Mouse (Mus musculus) heart, embryonic 11.5 days (tissue): ENCODE results near the gene Plekhm3. TPM values are rescaled to one million over a fixed set of nuclear protein-coding genes. Genes with fewer than 3 reads are reported as not detected.

Experiments used
- ATAC-seq: fragments of 200-750 bp; cut with Nextera tagmentation; replicated peaks from 2 replicates; pipeline ENCODE4 v1.8.0; 2017; ENCODE audit warnings: moderate library complexity; ENCODE audit not compliant: insufficient number of reproducible peaks, low FRiP score, low TSS enrichment
- H3K27ac ChIP-seq: fragments of 300-500 bp; sonication (generic); 2 replicates; pipeline ENCODE4 v1.5.1; 2014; ENCODE audit warnings: mild to moderate bottlenecking, low read depth, low read length
- H3K27me3 ChIP-seq: fragments of 300-500 bp; sonication (generic); 2 replicates; pipeline ENCODE4 v1.6.1; 2014; ENCODE audit warnings: mild to moderate bottlenecking, low read length, mixed read lengths; ENCODE audit not compliant: control insufficient read depth, insufficient read depth
- H3K36me3 ChIP-seq: fragments of 300-500 bp; sonication (generic); 2 replicates; pipeline ENCODE4 v1.6.1; 2014; ENCODE audit warnings: mild to moderate bottlenecking, low read length, moderate library complexity, mixed read lengths; ENCODE audit not compliant: control insufficient read depth, insufficient read depth
- H3K4me1 ChIP-seq: fragments of 300-500 bp; sonication (generic); 2 replicates; pipeline ENCODE4 v1.6.1; 2014; ENCODE audit warnings: low read length; ENCODE audit not compliant: control insufficient read depth, insufficient read depth
- H3K4me2 ChIP-seq: fragments of 300-500 bp; sonication (generic); 2 replicates; pipeline ENCODE4 v1.6.1; 2014; ENCODE audit warnings: mild to moderate bottlenecking, moderate library complexity
- H3K4me3 ChIP-seq: fragments of 300-500 bp; sonication (generic); 2 replicates; pipeline ENCODE4 v1.5.1; 2014; ENCODE audit warnings: low read depth, low read length
- H3K9ac ChIP-seq: fragments of 300-500 bp; sonication (generic); 2 replicates; pipeline ENCODE4 v1.6.1; 2014; ENCODE audit warnings: mild to moderate bottlenecking, low read depth, low read length, moderate library complexity
- H3K9me3 ChIP-seq: fragments of 300-500 bp; sonication (generic); replicated peaks from 2 replicates; pipeline ENCODE4 v1.6.1; 2016; ENCODE audit warnings: low read length; ENCODE audit not compliant: control insufficient read depth
- WGBS: fragments of 180-500 bp; shearing (Covaris S2); extraction: QIAGEN DNeasy Blood & Tissue Kit; methylation state at CpG from one replicate; pipeline ENCODE4 v1.1.7; 2014; ENCODE audit not compliant: insufficient replicate concordance; 5-methylcytosine and 5-hydroxymethylcytosine counted together
- polyA plus RNA-seq: library from polyadenylated mRNA; unstranded; fragments of >200 nt; fragmentation: Nextera tagmentation; extraction: Ambion mirVana; gene quantifications from 2 replicates; pipeline ENCODE4 v1.2.1, GENCODE M21; 2014

Plekhm3 gene
- polyA plus RNA-seq = 9.1 and 9.9 TPM in 2 replicates

DNA sequence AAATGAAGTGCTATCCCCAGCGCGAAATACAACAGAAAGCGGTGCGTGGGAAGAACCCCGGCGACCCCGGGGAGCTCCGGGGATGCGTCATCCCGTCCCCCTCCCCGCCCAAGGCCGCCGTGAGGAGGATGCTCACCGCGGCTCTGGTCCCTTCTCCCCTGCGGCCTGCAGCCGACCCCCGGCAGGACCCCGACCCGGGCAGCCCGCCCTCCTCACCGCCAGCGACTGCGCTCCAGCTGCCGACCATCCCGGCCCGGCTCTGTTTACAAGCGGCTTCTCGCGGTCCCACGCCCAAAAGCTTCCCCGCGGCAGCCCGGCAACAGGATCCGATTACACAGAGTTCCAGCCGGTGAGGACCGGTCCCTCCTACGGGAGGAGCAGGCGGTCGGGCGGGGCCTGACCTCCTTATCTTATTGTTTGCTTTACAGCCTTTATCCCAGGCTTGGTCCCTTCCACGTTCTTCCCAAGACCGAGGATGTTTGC lies at the start of gene Plekhm3:
TSS of gene Plekhm3 (minus strand) at position 346 of the 483 bp plus-strand sequence.
- under 1% methylated on average over 43 of the region's 43 CpGs for WGBS
- ATAC-seq = peak; percentile 86
- H3K36me3 ChIP-seq = no peaks in the 10 kb centered on the region
- no peaks in the 10 kb centered on the region for H3K27me3 ChIP-seq
- H3K4me1 ChIP-seq = peaks cover 3% of the 10 kb centered on the region; the same call in 1 of the 2 replicates
- peak within 1 kb of the TSS; percentile 71 for H3K4me2 ChIP-seq
- H3K9me3 ChIP-seq = no peaks in the 10 kb centered on the region
- peak within 1 kb of the TSS; percentile 94 for H3K4me3 ChIP-seq
- H3K9ac ChIP-seq = peak within 1 kb of the TSS; percentile 91
- H3K27ac ChIP-seq = 0 out of 2 replicates have a peak within 1 kb of the TSS, but pooled peaks have one; percentile 35

DNA sequence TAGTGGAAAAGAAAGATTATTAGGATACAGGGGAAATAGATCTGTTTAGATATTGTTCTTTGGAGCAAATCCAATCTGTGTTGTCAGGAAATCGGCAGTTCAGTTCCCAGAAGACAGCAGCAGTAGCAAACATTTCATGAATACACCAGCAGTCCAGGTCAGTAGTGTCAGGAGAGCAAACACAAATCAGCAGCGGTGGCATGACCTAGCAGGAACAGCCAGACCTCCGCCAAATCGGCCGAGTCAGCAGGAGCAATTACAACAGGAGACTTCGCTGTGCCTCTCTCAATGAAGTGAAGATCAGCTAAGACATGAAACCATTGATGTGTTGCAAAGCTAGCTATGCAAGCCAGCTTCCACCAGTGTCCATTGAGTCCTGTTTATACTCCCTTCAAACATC lies 49.0 kb upstream of the Plekhm3 start:
- no peak overlapping the region for H3K27ac ChIP-seq
- no peak overlapping the region for H3K9ac ChIP-seq
- no peak for ATAC-seq
- no peaks in the 10 kb centered on the region for H3K4me1 ChIP-seq
- H3K4me3 ChIP-seq = no peak overlapping the region
- H3K4me2 ChIP-seq = no peak overlapping the region
- WGBS = 87% methylated on average over 6 of the region's 6 CpGs
- H3K36me3 ChIP-seq = no peaks in the 10 kb centered on the region
- H3K27me3 ChIP-seq = no peaks in the 10 kb centered on the region
- no peaks in the 10 kb centered on the region for H3K9me3 ChIP-seq

DNA sequence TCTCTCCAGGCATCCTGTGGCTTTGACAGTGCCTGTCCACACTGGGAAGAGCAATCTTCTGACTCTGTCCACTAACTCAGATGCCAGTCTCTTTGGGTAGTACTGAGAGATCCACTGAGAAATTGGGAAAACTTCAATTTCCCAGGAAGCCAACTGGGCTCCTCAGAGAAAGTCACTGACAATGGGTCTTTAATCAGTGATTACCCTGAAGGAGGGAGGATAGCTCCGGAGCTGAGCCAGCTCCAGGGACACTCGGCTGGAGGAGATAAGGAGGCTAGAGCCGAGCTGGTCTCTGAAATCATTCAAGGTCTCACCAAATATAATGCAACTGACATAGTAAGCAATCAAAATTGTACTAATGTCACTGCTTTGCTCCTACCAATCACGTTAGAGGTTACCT lies 47.9 kb upstream of the Plekhm3 start:
- Histone ChIP-seq H3K4me3 (no peak overlapping the region), H3K4me2 (no peak overlapping the region), H3K27ac (no peak overlapping the region), H3K4me1 (no peaks in the 10 kb centered on the region), H3K9ac (no peak overlapping the region), H3K9me3 (no peaks in the 10 kb centered on the region), H3K36me3 (no peaks in the 10 kb centered on the region), H3K27me3 (no peaks in the 10 kb centered on the region)
- WGBS = 28% methylated on average over 4 of the region's 4 CpGs
- ATAC-seq = no peak

DNA sequence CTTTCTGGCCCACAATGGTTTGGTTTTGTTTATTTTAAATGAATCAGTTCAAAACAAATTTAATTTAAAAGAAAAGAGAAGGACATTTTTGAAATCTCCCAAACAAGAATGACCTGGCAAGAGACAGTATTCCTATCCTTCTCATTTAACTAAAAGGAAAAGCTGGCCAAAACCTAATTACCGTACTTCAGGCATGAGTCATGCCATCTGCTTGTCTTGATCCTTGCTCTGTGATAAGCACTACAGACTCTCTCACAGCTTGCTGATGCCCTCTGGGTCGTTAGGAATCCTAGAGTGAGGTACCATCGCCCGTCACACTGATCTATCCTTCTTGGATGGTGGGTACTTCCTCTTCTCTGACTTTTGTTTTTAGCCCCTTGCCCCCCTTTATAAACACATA lies 36.6 kb upstream of the Plekhm3 start:
- H3K27ac ChIP-seq = no peak overlapping the region
- H3K4me3 ChIP-seq = no peak overlapping the region
- no peaks in the 10 kb centered on the region for H3K36me3 ChIP-seq
- H3K9me3 ChIP-seq = no peaks in the 10 kb centered on the region
- no peak overlapping the region for H3K4me2 ChIP-seq
- H3K27me3 ChIP-seq = no peaks in the 10 kb centered on the region
- no peak for ATAC-seq
- H3K4me1 ChIP-seq = no peaks in the 10 kb centered on the region
- no peak overlapping the region for H3K9ac ChIP-seq
- WGBS = 58% methylated on average over 4 of the region's 4 CpGs

DNA sequence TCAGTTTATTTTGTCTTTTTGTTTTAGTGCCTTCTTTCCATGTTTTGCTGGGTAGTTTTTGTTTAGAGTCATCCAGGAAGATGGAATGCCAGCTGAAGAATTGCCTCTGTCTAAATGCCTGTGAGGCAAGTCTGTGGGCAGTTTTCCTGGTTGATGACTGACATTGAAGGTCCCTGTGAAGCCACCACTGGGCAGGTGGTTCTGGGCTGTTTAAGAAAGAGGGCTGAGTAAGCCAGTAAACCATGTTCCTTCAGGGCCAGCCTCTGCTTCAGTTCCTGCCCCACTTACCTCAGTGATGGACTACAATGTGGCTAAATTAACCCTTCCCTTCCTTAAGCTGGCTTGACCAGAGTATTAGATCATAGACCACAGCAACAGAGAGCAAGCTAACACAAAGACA lies 31.6 kb upstream of the Plekhm3 start:
- no peaks in the 10 kb centered on the region for H3K4me1 ChIP-seq
- H3K4me2 ChIP-seq = no peak overlapping the region
- H3K4me3 ChIP-seq = no peak overlapping the region
- no peaks in the 10 kb centered on the region for H3K36me3 ChIP-seq
- H3K27ac ChIP-seq = no peak overlapping the region
- H3K27me3 ChIP-seq = no peaks in the 10 kb centered on the region
- H3K9ac ChIP-seq = no peak overlapping the region
- no peak for ATAC-seq
- no peaks in the 10 kb centered on the region for H3K9me3 ChIP-seq

DNA sequence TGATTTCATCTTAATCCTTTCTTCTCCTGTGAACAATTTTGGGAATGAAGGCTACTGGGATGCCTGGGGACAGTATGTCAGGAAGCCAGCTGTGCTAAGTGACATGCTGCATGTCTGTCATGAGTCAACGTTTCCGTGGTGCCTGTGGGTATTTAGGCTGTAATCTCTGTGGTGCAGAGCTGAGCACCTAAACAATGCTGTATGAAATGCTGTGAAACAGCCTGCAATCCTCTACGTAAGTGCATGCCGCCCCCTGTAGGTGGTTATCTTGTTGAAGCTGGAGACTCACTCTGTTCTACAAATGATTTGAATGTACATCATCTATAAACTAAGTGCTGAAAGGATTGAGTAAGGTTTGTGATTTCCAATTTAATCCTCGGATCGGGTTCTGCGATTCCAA lies 29.5 kb upstream of the Plekhm3 start:
- WGBS = 40% methylated on average over 7 of the region's 7 CpGs
- Histone ChIP-seq H3K4me1 (no peaks in the 10 kb centered on the region), H3K36me3 (no peaks in the 10 kb centered on the region), H3K9me3 (no peaks in the 10 kb centered on the region), H3K27me3 (no peaks in the 10 kb centered on the region), H3K4me2 (no peak overlapping the region), H3K9ac (no peak overlapping the region), H3K4me3 (no peak overlapping the region), H3K27ac (no peak overlapping the region)
- ATAC-seq = no peak

DNA sequence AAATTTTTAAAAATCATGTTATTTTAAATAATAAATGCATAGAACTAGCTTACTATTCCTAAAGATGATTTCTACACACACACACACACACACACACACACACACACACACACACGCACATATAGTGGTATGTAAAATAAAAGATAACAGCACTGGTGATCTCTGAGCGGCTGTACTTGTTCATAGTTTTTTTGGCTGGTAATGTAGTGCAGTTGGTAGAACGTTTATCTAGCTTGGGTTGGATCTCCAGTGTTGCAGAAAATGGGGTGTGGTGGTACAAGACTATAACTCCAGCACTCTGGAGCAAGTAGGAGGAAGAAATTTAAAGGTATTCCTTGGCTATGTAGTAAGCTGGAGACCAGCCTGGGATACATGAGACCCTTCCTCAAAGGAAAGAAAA lies 26.6 kb upstream of the Plekhm3 start:
- H3K36me3 ChIP-seq = no peaks in the 10 kb centered on the region
- no peak overlapping the region for H3K4me2 ChIP-seq
- no peak overlapping the region for H3K9ac ChIP-seq
- H3K27ac ChIP-seq = no peak overlapping the region
- H3K4me1 ChIP-seq = no peaks in the 10 kb centered on the region
- H3K27me3 ChIP-seq = no peaks in the 10 kb centered on the region
- WGBS = 68% methylated on average over 3 of the region's 3 CpGs
- no peak for ATAC-seq
- no peak overlapping the region for H3K4me3 ChIP-seq
- no peaks in the 10 kb centered on the region for H3K9me3 ChIP-seq

DNA sequence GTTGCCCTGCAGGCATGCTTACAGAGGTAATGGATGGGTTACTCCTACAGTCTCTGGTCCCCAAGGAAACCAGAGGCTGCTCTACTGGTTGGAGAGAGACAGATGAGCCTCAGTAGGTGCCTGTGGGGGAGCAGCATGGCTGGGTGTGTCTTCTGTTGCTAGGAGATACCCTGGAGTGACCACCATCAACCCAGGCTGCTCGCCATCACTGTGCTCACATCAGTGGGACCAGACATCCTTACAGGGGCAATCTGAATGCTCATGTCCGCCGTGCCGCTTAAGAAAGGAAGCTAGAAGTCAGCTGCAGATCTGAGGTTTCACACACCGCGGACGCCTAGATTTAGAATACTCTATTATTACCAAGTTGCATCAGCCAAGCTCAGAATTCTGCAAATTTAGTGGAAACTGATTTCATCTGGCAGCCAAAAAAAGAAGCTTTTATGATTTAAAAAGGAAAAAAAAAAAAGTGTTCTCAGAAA lies 21.7 kb upstream of the Plekhm3 start:
- no peak overlapping the region for H3K4me2 ChIP-seq
- H3K27ac ChIP-seq = no peak overlapping the region
- no peaks in the 10 kb centered on the region for H3K9me3 ChIP-seq
- WGBS = 73% methylated on average over 7 of the region's 7 CpGs
- H3K4me3 ChIP-seq = no peak overlapping the region
- H3K4me1 ChIP-seq = no peaks in the 10 kb centered on the region
- H3K36me3 ChIP-seq = no peaks in the 10 kb centered on the region
- H3K9ac ChIP-seq = no peak overlapping the region
- ATAC-seq = no peak
- no peaks in the 10 kb centered on the region for H3K27me3 ChIP-seq

DNA sequence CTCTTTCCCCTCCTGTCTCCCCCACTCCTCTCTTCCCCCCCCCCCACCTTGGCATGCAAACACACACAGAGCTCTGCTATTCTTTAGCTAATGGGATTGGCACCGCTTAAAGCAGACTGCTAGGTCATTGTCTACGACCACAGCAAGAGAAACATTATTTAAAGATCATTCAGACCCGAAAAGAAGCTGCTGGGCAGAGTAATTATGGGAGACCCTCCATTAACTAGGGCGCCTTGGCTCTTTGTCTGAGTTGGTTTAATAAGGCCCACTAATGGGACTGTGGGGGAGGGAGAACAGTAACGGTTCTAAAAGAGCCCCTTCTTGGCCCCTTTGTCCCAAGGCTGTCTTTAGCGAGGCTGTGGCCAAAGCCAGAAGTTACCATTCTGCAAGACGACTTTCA lies 18.7 kb upstream of the Plekhm3 start:
- H3K36me3 ChIP-seq = no peaks in the 10 kb centered on the region
- WGBS = 63% methylated on average over 7 of the region's 7 CpGs
- H3K9ac ChIP-seq = no peak overlapping the region
- H3K27ac ChIP-seq = no peak overlapping the region
- no peaks in the 10 kb centered on the region for H3K27me3 ChIP-seq
- H3K4me2 ChIP-seq = no peak overlapping the region
- no peak overlapping the region for H3K4me3 ChIP-seq
- no peaks in the 10 kb centered on the region for H3K9me3 ChIP-seq
- no peaks in the 10 kb centered on the region for H3K4me1 ChIP-seq
- ATAC-seq = no peak
